Mouse (Mus musculus) CH12.LX (cell line): ENCODE measurements around the gene Prcc. TPM values are rescaled to one million over a fixed set of nuclear protein-coding genes. Genes with fewer than 3 reads are reported as not detected.

Source experiments
- DNase-seq: peaks from one replicate; pipeline ENCODE4 v3.0.0-alpha.2; 2013; ENCODE audit errors: extremely low read depth
- H3K27ac ChIP-seq: 2 replicates; pipeline ENCODE4 v1.5.1; 2012; ENCODE audit warnings: low read depth, mild to moderate bottlenecking, control low read depth, moderate library complexity; ENCODE audit not compliant: insufficient read depth
- H3K27me3 ChIP-seq: replicated peaks from 2 replicates; pipeline ENCODE3; 2012; ENCODE audit warnings: inconsistent platforms
- H3K36me3 ChIP-seq, 2 experiments: replicated peaks in 1 of 2; 2 replicates each; pipeline versions ENCODE3 to v1.6.1; 2012; ENCODE audit warnings: inconsistent platforms in 1 of 2, low read length in 1 of 2, mild to moderate bottlenecking in 1 of 2, mixed read lengths in 1 of 2, moderate library complexity in 1 of 2; ENCODE audit not compliant: control insufficient read depth in 1 of 2, insufficient read depth in 1 of 2
- H3K4me1 ChIP-seq, 2 experiments: 2 replicates each; pipeline ENCODE4 v1.6.1; 2012; ENCODE audit warnings: inconsistent platforms in 1 of 2, moderate library complexity in 1 of 2; ENCODE audit not compliant: insufficient read depth in 2 of 2, control insufficient read depth in 1 of 2
- H3K4me2 ChIP-seq: 2 replicates; pipeline ENCODE4 v1.6.1; 2012; ENCODE audit warnings: low read depth, mild to moderate bottlenecking, control low read depth; ENCODE audit not compliant: poor library complexity, insufficient read depth, severe bottlenecking
- H3K4me3 ChIP-seq, 3 experiments: fragments of 150-350 bp in 1 of 3; sonication (generic) in 1 of 3; replicated peaks in 1 of 3; 2 replicates each; pipeline versions ENCODE3 to v1.5.1; 2011 to 2012; ENCODE audit warnings: low read depth in 2 of 3, low read length in 2 of 3, mild to moderate bottlenecking in 2 of 3, moderate library complexity in 2 of 3, control low read depth in 1 of 3, improper control_type of control experiment in 1 of 3, inconsistent platforms in 1 of 3, mixed read lengths in 1 of 3; ENCODE audit not compliant: poor library complexity in 1 of 3
- H3K79me2 ChIP-seq: replicated peaks from 2 replicates; pipeline ENCODE4 v1.6.1; 2012; ENCODE audit warnings: mild to moderate bottlenecking, moderate library complexity; ENCODE audit not compliant: control insufficient read depth, poor library complexity, insufficient read depth, severe bottlenecking; ENCODE audit errors: extremely low read depth
- H3K9ac ChIP-seq: 2 replicates; pipeline ENCODE4 v1.6.1; 2012; ENCODE audit warnings: low read depth, mild to moderate bottlenecking, control low read depth, moderate library complexity; ENCODE audit not compliant: insufficient read depth
- H3K9me3 ChIP-seq: replicated peaks from 2 replicates; pipeline ENCODE3; 2012; ENCODE audit warnings: low read length, inconsistent platforms, mixed read lengths
- BHLHE40 ChIP-seq: IDR thresholded peaks from 2 replicates; pipeline ENCODE4 v1.6.1; 2011; ENCODE audit warnings: mild to moderate bottlenecking, low read depth, low read length, improper control_type of control experiment
- CHD1 ChIP-seq: IDR thresholded peaks from 2 replicates; pipeline ENCODE4 v1.6.1; 2012; ENCODE audit warnings: low read depth, low read length, improper control_type of control experiment, inconsistent platforms
- E2F4 ChIP-seq: IDR thresholded peaks from 2 replicates; pipeline ENCODE4 v1.6.1; 2011; ENCODE audit warnings: low read depth, low read length, improper control_type of control experiment; ENCODE audit not compliant: insufficient replicate concordance
- ETS1 ChIP-seq: conservative IDR thresholded peaks from 2 replicates; pipeline ENCODE4 v1.6.1; 2012; ENCODE audit warnings: low read depth, mild to moderate bottlenecking, inconsistent platforms, low read length, improper control_type of control experiment, moderate library complexity
- IRF4 ChIP-seq: IDR thresholded peaks from 2 replicates; pipeline ENCODE4 v1.6.1; 2014; ENCODE audit warnings: low read depth, mild to moderate bottlenecking, inconsistent platforms, low read length, improper control_type of control experiment
- JUN ChIP-seq: IDR thresholded peaks from 2 replicates; pipeline ENCODE4 v1.6.1; 2011; ENCODE audit warnings: low read depth, mild to moderate bottlenecking, low read length, improper control_type of control experiment, moderate library complexity; ENCODE audit not compliant: insufficient read depth
- JUND ChIP-seq: conservative IDR thresholded peaks from 2 replicates; pipeline ENCODE4 v1.6.1; 2011; ENCODE audit warnings: low read depth, low read length, improper control_type of control experiment
- MAFK ChIP-seq: IDR thresholded peaks from 2 replicates; pipeline ENCODE4 v1.6.1; 2011; ENCODE audit warnings: low read length, improper control_type of control experiment; ENCODE audit not compliant: insufficient replicate concordance
- MAX ChIP-seq: IDR thresholded peaks from 2 replicates; pipeline ENCODE4 v1.6.1; 2011; ENCODE audit warnings: low read length, improper control_type of control experiment
- MXI1 ChIP-seq: IDR thresholded peaks from 2 replicates; pipeline ENCODE4 v1.6.1; 2011; ENCODE audit warnings: mild to moderate bottlenecking, low read depth, low read length, improper control_type of control experiment
- MYC ChIP-seq: IDR thresholded peaks from 2 replicates; pipeline ENCODE4 v1.6.1; 2011; ENCODE audit warnings: low read depth, mild to moderate bottlenecking, improper control_type of control experiment, low read length
- NRF1 ChIP-seq: IDR thresholded peaks from 2 replicates; pipeline ENCODE4 v1.6.1; 2014; ENCODE audit warnings: low read depth, mild to moderate bottlenecking, inconsistent platforms, low read length, improper control_type of control experiment, moderate library complexity
- PAX5 ChIP-seq: IDR thresholded peaks from 2 replicates; pipeline ENCODE4 v1.6.1; 2012; ENCODE audit warnings: low read length, inconsistent platforms, mixed read lengths
- POLR2AphosphoS2 ChIP-seq: IDR thresholded peaks from 2 replicates; pipeline ENCODE4 v1.6.1; 2011; ENCODE audit warnings: low read depth, low read length, improper control_type of control experiment
- RAD21 ChIP-seq: IDR thresholded peaks from 2 replicates; pipeline ENCODE4 v1.6.1; 2011; ENCODE audit warnings: low read depth, mild to moderate bottlenecking, low read length, improper control_type of control experiment, moderate library complexity
- RCOR1 ChIP-seq: conservative IDR thresholded peaks from 2 replicates; pipeline ENCODE4 v1.6.1; 2012; ENCODE audit warnings: low read depth, mild to moderate bottlenecking, inconsistent platforms, low read length, improper control_type of control experiment
- SIN3A ChIP-seq: IDR thresholded peaks from 2 replicates; pipeline ENCODE4 v1.6.1; 2012; ENCODE audit warnings: low read length, improper control_type of control experiment, inconsistent platforms
- TBP ChIP-seq: conservative IDR thresholded peaks from 2 replicates; pipeline ENCODE4 v1.6.1; 2011; ENCODE audit warnings: low read depth, low read length, improper control_type of control experiment
- TCF12 ChIP-seq: IDR thresholded peaks from 2 replicates; pipeline ENCODE4 v1.6.1; 2014; ENCODE audit warnings: low read depth, mild to moderate bottlenecking, inconsistent platforms, low read length, improper control_type of control experiment
- UBTF ChIP-seq: IDR thresholded peaks from 2 replicates; pipeline ENCODE4 v1.6.1; 2012; ENCODE audit warnings: low read depth, mild to moderate bottlenecking, inconsistent platforms, low read length, improper control_type of control experiment, moderate library complexity
- ZKSCAN1 ChIP-seq: IDR thresholded peaks from 2 replicates; pipeline ENCODE4 v1.6.1; 2012; ENCODE audit warnings: low read depth, inconsistent platforms, low read length, improper control_type of control experiment, borderline replicate concordance
- dilution Hi-C: fragments of 300-500 bp; cut with MboI; formaldehyde crosslinking; loops from 2 replicates; pipeline ENCODE4 v1.14.3; 2020; ENCODE audit warnings: low sequenced_read_pairs; ENCODE audit not compliant: extremely low pct_unique_long_range_greater_than_20kb, extremely low pct_ligation_motif_present
- in situ Hi-C: fragments of 300-500 bp; cut with MboI; formaldehyde crosslinking; loops from 3 replicates; pipeline ENCODE4 v1.14.3; 2019; ENCODE audit warnings: low sequenced_read_pairs, low pct_ligation_motif_present, low pct_unique_long_range_greater_than_20kb, mixed read lengths
- polyA plus RNA-seq: library from polyadenylated mRNA; unstranded; fragments of >175 nt; gene quantifications from 2 replicates; pipeline ENCODE4 v1.2.1, GENCODE M21; 2012; ENCODE audit warnings: low read depth; ENCODE audit not compliant: insufficient read length
- total RNA-seq, 2 experiments: library from RNA; depleted of rRNA; stranded (reverse); fragments of 300-350 nt in 1 of 2; fragments of >200 nt in 1 of 2; gene quantifications; 2 replicates each; pipeline ENCODE4 v1.2.3; 2012 to 2014

Prcc gene
- total and polyA plus RNA-seq, 3 experiments = 26.4 to 58.5 (median 48.6) TPM

DNA sequence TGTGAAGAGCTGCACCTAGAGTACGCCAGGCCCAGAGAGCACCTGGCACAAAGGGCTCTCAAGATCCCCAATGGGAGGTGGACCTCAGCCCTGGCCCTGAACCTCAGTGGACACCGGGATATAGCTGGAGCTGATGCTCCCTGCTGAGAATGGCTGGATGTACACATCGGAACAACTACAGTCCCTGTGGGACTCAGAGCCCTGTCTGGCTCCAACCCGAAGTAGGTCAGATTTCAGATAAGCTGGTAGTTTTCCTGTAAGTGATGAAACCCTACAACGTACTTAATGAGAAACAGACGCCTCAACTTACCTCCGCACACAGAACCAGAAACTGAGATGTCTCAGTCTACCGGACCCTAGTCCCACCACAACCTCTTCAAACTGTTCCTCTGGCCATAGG, 27.7 kb downstream of the Prcc start:
- Histone ChIP-seq H3K9ac (no peak overlapping the region), H3K79me2 (no peaks in the 10 kb centered on the region), H3K27me3 (no peaks in the 10 kb centered on the region), H3K4me2 (no peak overlapping the region), H3K4me1 (peaks cover 0 to 4% of the 10 kb centered on the region in 2 experiments; a peak in 1 of 4 replicates), H3K27ac (no peak overlapping the region), H3K4me3 (no peak overlapping the region), H3K36me3 (peaks cover 68 to 97% of the 10 kb centered on the region in 2 experiments), H3K9me3 (no peaks in the 10 kb centered on the region)
- dilution Hi-C loops (no loop called here), in situ Hi-C loops (loop anchor here (5.0 kb wide), 1 partner anchor 40 kb away; no protein-coding TSS in a partner anchor)
- TF ChIP-seq MXI1 (no peak), NRF1 (no peak), SIN3A (no peak), MAX (no peak), BHLHE40 (no peak), RAD21 (no peak), UBTF (no peak), IRF4 (no peak), POLR2AphosphoS2 (no peak), ZKSCAN1 (no peak), JUND (no peak), MYC (no peak), JUN (no peak), E2F4 (no peak)
- DNase-seq = no peak

- DNase-seq = no peak
- Histone ChIP-seq H3K36me3 (peaks cover 66 to 99% of the 10 kb centered on the region in 2 experiments), H3K4me1 (peaks cover 0 to 19% of the 10 kb centered on the region in 2 experiments; a peak in 2 of 4 replicates), H3K79me2 (no peaks in the 10 kb centered on the region), H3K27me3 (no peaks in the 10 kb centered on the region)
- no peak for TF ChIP-seq ETS1
- TF ChIP-seq RCOR1 = no peak
- no peak for TF ChIP-seq JUND
- TF ChIP-seq JUN = no peak
- TF ChIP-seq MXI1 = no peak
- no peak for TF ChIP-seq MAFK
- no peak for TF ChIP-seq SIN3A
- TF ChIP-seq TCF12 = no peak
- no peak for TF ChIP-seq PAX5
- TF ChIP-seq E2F4 = no peak
- TF ChIP-seq CHD1 = no peak
- no peak for TF ChIP-seq RAD21
- TF ChIP-seq TBP = no peak
- TF ChIP-seq, all 38 proteins: peak for 0
- no peak overlapping the region for H3K9ac ChIP-seq
- no peak overlapping the region for H3K27ac ChIP-seq
- dilution Hi-C loops = no loop called here
- H3K4me2 ChIP-seq = no peak overlapping the region
- H3K4me3 ChIP-seq = no peak overlapping the region
- no peaks in the 10 kb centered on the region for H3K9me3 ChIP-seq
- in situ Hi-C loops = loop anchor here (5.0 kb wide), 1 partner anchor 39 kb away; no protein-coding TSS in a partner anchor
Observed at GRCm38 (mm10) chr3:87855936-87856335, 29.5 kb downstream of the Prcc start.
